ENCODE assay signal across 8 mouse cellular contexts in the genomic region with DNA sequence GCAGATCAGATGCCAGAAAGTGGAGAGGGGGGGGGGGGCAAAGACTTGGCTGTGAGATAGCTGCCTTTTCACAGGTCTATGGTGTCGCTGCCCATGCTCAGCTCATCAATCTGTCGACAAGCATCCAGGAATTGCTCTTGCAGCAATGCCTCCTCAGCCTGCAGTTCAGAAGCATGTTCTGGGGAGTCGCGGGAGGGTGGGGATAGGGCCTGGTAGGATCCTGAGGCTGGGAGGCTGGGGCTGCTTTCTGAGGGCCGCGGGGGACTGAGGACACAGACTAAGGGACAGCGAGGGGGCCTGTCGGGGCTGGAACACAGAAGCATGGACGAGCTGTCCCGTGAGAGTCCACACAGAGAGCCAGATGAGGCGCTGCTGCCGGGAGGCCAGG. TPM values are rescaled to one million over a fixed set of nuclear protein-coding genes. Genes with fewer than 3 reads are reported as not detected.
DNase-seq lines count a peak whose midpoint lies in the region; ATAC-seq and TF ChIP-seq lines count a peak whose summit lies in the region.

No protein-coding gene starts in this region.

- H3K27ac ChIP-seq in layer of hippocampus, adult 2 months = peak overlapping the region; percentile 52; the same call in 1 of the 2 replicates
- H3K27ac ChIP-seq in embryonic facial prominence, embryonic 15.5 days (replicated peaks) = no peak overlapping the region
- H3K27ac ChIP-seq in hindbrain, postnatal 0 days = no peak overlapping the region
- H3K27ac ChIP-seq in midbrain, embryonic 15.5 days = no peak overlapping the region
- no peak overlapping the region for H3K27ac ChIP-seq in cerebellum, adult 2 months (ENCODE audit: insufficient read depth, low read length)

- peak overlapping the region; percentile 100 for H3K4me2 ChIP-seq in embryonic facial prominence, embryonic 15.5 days (replicated peaks)
- peak overlapping the region; percentile 94 for H3K4me2 ChIP-seq in hindbrain, postnatal 0 days (ENCODE audit: low read depth, low read length)
- H3K4me2 ChIP-seq in midbrain, embryonic 15.5 days = peak overlapping the region; percentile 99

- WGBS in embryonic facial prominence, embryonic 15.5 days = 12% methylated on average over 12 of the region's 12 CpGs
- WGBS in hindbrain, postnatal 0 days = 15% methylated on average over 12 of the region's 12 CpGs
- 8% methylated on average over 12 of the region's 12 CpGs for WGBS in midbrain, embryonic 15.5 days
- WGBS in cerebellum, adult 2 months = 36% methylated on average over 12 of the region's 12 CpGs

- no peak for TF ChIP-seq CTCF in layer of hippocampus, adult 2 months (conservative IDR thresholded peaks at IDR 0.05)
- TF ChIP-seq CTCF in hindbrain, postnatal 0 days (IDR thresholded peaks at IDR 0.05; ENCODE audit: low read depth) = no peak
- TF ChIP-seq CTCF in cerebellum, adult 2 months (IDR thresholded peaks at IDR 0.05; ENCODE audit: borderline replicate concordance, insufficient read depth, low read depth, low read length) = no peak

- no peak for TF ChIP-seq POLR2A in cerebellum, adult 2 months (IDR thresholded peaks at IDR 0.05; ENCODE audit: borderline replicate concordance, insufficient read depth, low read length)

- no peak for DNase-seq in layer of hippocampus, adult 2 months (ENCODE audit: low spot score in 2 of 2)
- DNase-seq in layer of hippocampus, postnatal 10 days (ENCODE audit: low spot score in 2 of 2) = no peak
- DNase-seq in hindbrain, postnatal 0 days (ENCODE audit: low spot score) = no peak
- DNase-seq in cerebellum, adult 2 months = no peak
- no peak for DNase-seq in left cerebral cortex, postnatal 36 days (ENCODE audit: low spot score in 2 of 2)
- DNase-seq in thymus, postnatal 0 days (ENCODE audit: low spot score) = no peak

- intact Hi-C loops in left cerebral cortex, postnatal 36 days (cut with DNase I) = no loop called here

- no peaks in the 10 kb centered on the region for H3K9me3 ChIP-seq in embryonic facial prominence, embryonic 15.5 days (replicated peaks)
- no peaks in the 10 kb centered on the region for H3K9me3 ChIP-seq in hindbrain, postnatal 0 days (ENCODE audit: low read length)
- H3K9me3 ChIP-seq in midbrain, embryonic 15.5 days = no peaks in the 10 kb centered on the region

- no peak overlapping the region for H3K9ac ChIP-seq in embryonic facial prominence, embryonic 15.5 days
- H3K9ac ChIP-seq in hindbrain, postnatal 0 days (replicated peaks; ENCODE audit: low read length) = no peak overlapping the region
- peak overlapping the region; percentile 61; the same call in 1 of the 2 replicates for H3K9ac ChIP-seq in midbrain, embryonic 15.5 days

- no peak for ATAC-seq in embryonic facial prominence, embryonic 15.5 days (ENCODE audit: insufficient number of reproducible peaks, low FRiP score, low TSS enrichment, low read depth)
- ATAC-seq in hindbrain, postnatal 0 days = no peak
- ATAC-seq in midbrain, embryonic 15.5 days (replicated peaks) = no peak

- 0 out of 2 replicates have a peak overlapping the region, but pooled peaks have one; percentile 64 for H3K4me3 ChIP-seq in layer of hippocampus, adult 2 months
- H3K4me3 ChIP-seq in embryonic facial prominence, embryonic 15.5 days (replicated peaks) = peak overlapping the region; percentile 57; the same call in 1 of the 2 replicates
- H3K4me3 ChIP-seq in hindbrain, postnatal 0 days (ENCODE audit: low read length) = no peak overlapping the region
- peak overlapping the region; percentile 52 for H3K4me3 ChIP-seq in midbrain, embryonic 15.5 days
- H3K4me3 ChIP-seq in cerebellum, adult 2 months (replicated peaks; ENCODE audit: insufficient read depth, low read depth, low read length) = no peak overlapping the region

- peaks cover 68% of the 10 kb centered on the region for H3K27me3 ChIP-seq in embryonic facial prominence, embryonic 15.5 days
- no peaks in the 10 kb centered on the region; the same call in 1 of the 2 replicates for H3K27me3 ChIP-seq in hindbrain, postnatal 0 days (ENCODE audit: insufficient read depth, low read length)
- H3K27me3 ChIP-seq in midbrain, embryonic 15.5 days (replicated peaks) = peaks cover 64% of the 10 kb centered on the region
- H3K27me3 ChIP-seq in cerebellum, adult 2 months (ENCODE audit: control insufficient read depth, insufficient read depth, low read length) = no peaks in the 10 kb centered on the region

- H3K36me3 ChIP-seq in embryonic facial prominence, embryonic 15.5 days = no peaks in the 10 kb centered on the region
- H3K36me3 ChIP-seq in hindbrain, postnatal 0 days (ENCODE audit: insufficient read depth, low read length) = no peaks in the 10 kb centered on the region; the same call in 1 of the 2 replicates
- no peaks in the 10 kb centered on the region for H3K36me3 ChIP-seq in midbrain, embryonic 15.5 days (replicated peaks)

- peaks cover 26% of the 10 kb centered on the region for H3K4me1 ChIP-seq in embryonic facial prominence, embryonic 15.5 days
- H3K4me1 ChIP-seq in hindbrain, postnatal 0 days (ENCODE audit: insufficient read depth, low read length) = peaks cover 12% of the 10 kb centered on the region
- H3K4me1 ChIP-seq in midbrain, embryonic 15.5 days = peaks cover 27% of the 10 kb centered on the region
- H3K4me1 ChIP-seq in cerebellum, adult 2 months (ENCODE audit: control insufficient read depth, insufficient read depth, low read length) = no peaks in the 10 kb centered on the region

RNA-seq across cellular contexts. Expression of a gene that starts 4.9 kb away (rescaled TPM):
- total RNA-seq in layer of hippocampus, adult 2 months (2021) = 10 to 100 TPM; 43.6 to 51.0 TPM
- 10 to 100 TPM; 33.7 to 43.6 TPM for total RNA-seq in layer of hippocampus, postnatal 10 days (2021)
- 33.1 and 35.8 TPM in 2 replicates for polyA plus RNA-seq in embryonic facial prominence, embryonic 15.5 days (2015; fragmentation: Nextera tagmentation; extraction: Ambion mirVana)
- 13.8 and 16.3 TPM in 2 replicates for total RNA-seq in hindbrain, postnatal 0 days (2014; rRNA removed)
- polyA plus RNA-seq in hindbrain, postnatal 0 days (2015; fragmentation: Nextera tagmentation; extraction: Ambion mirVana) = 18.8 and 19.9 TPM in 2 replicates
- polyA plus RNA-seq in midbrain, embryonic 15.5 days (2015; fragmentation: Nextera tagmentation; extraction: Ambion mirVana) = 38.9 and 46.9 TPM in 2 replicates
- polyA plus RNA-seq in cerebellum, adult 2 months (2012; rRNA removed) = 44.2 and 45.7 TPM in 2 replicates
- 10 to 100 TPM; 32.1 to 57.4 TPM for total RNA-seq in left cerebral cortex, postnatal 36 days (2021)
- 30.7 and 31.0 TPM in 2 replicates for polyA plus RNA-seq in thymus, postnatal 0 days (2015; fragmentation: Nextera tagmentation; extraction: Ambion mirVana)

RNA-seq across cellular contexts. Expression of a gene that starts 9.7 kb away (rescaled TPM):
- 1 to 10 TPM; 2.6 to 2.7 TPM for total RNA-seq in layer of hippocampus, adult 2 months (2021)
- 10 to 100 TPM in 1 of 2 experiments, 1 to 10 TPM in 1; 8.1 to 10.3 TPM for total RNA-seq in layer of hippocampus, postnatal 10 days (2021)
- 0.59 and 0.79 TPM in 2 replicates for polyA plus RNA-seq in embryonic facial prominence, embryonic 15.5 days (2015; fragmentation: Nextera tagmentation; extraction: Ambion mirVana)
- 37.8 and 44.9 TPM in 2 replicates for total RNA-seq in hindbrain, postnatal 0 days (2014; rRNA removed)
- polyA plus RNA-seq in hindbrain, postnatal 0 days (2015; fragmentation: Nextera tagmentation; extraction: Ambion mirVana) = 12.9 and 14.8 TPM in 2 replicates
- polyA plus RNA-seq in midbrain, embryonic 15.5 days (2015; fragmentation: Nextera tagmentation; extraction: Ambion mirVana) = 9.8 and 10.7 TPM in 2 replicates
- polyA plus RNA-seq in cerebellum, adult 2 months (2012; rRNA removed) = 5.4 and 5.5 TPM in 2 replicates
- total RNA-seq in left cerebral cortex, postnatal 36 days (2021) = 1 to 10 TPM; 2.9 to 3.1 TPM
- polyA plus RNA-seq in thymus, postnatal 0 days (2015; fragmentation: Nextera tagmentation; extraction: Ambion mirVana) = 0.05 and 0.09 TPM in 2 replicates

RNA-seq across cellular contexts. Expression of a gene that starts 46.5 kb away (rescaled TPM):
- 10 to 100 TPM; 40.7 to 47.5 TPM for total RNA-seq in layer of hippocampus, adult 2 months (2021)
- 10 to 100 TPM; 84.5 to 87.2 TPM for total RNA-seq in layer of hippocampus, postnatal 10 days (2021)
- polyA plus RNA-seq in embryonic facial prominence, embryonic 15.5 days (2015; fragmentation: Nextera tagmentation; extraction: Ambion mirVana) = 51.0 and 60.5 TPM in 2 replicates
- total RNA-seq in hindbrain, postnatal 0 days (2014; rRNA removed) = 37.8 and 46.3 TPM in 2 replicates
- 63.4 and 64.4 TPM in 2 replicates for polyA plus RNA-seq in hindbrain, postnatal 0 days (2015; fragmentation: Nextera tagmentation; extraction: Ambion mirVana)
- polyA plus RNA-seq in midbrain, embryonic 15.5 days (2015; fragmentation: Nextera tagmentation; extraction: Ambion mirVana) = 59.3 and 63.4 TPM in 2 replicates
- polyA plus RNA-seq in cerebellum, adult 2 months (2012; rRNA removed) = 52.9 and 54.3 TPM in 2 replicates
- 10 to 100 TPM; 63.5 to 69.7 TPM for total RNA-seq in left cerebral cortex, postnatal 36 days (2021)
- 138 and 141 TPM in 2 replicates for polyA plus RNA-seq in thymus, postnatal 0 days (2015; fragmentation: Nextera tagmentation; extraction: Ambion mirVana)

Comparison
In these comparisons a context has a peak if more than half of its experiments do, and no peak if none do; other contexts are left out.
1. H3K4me3 ChIP-seq: peak in layer of hippocampus, adult 2 months (single experiment), embryonic facial prominence, embryonic 15.5 days (single experiment) and midbrain, embryonic 15.5 days (single experiment); none in hindbrain, postnatal 0 days (single experiment) and cerebellum, adult 2 months (single experiment).
2. Peak in every context shown above with its lines, with median percentiles within 50 percentile points of each other: H3K4me2 ChIP-seq.